Mouse (Mus musculus): ENCODE results near the gene P3h2. TPM values are rescaled to one million over a fixed set of nuclear protein-coding genes. Genes with fewer than 3 reads are reported as not detected.

The P3h2 gene
- total RNA-seq, 2 experiments from 2014 or later, result 0.23 TPM; not detected in 1

DNA sequence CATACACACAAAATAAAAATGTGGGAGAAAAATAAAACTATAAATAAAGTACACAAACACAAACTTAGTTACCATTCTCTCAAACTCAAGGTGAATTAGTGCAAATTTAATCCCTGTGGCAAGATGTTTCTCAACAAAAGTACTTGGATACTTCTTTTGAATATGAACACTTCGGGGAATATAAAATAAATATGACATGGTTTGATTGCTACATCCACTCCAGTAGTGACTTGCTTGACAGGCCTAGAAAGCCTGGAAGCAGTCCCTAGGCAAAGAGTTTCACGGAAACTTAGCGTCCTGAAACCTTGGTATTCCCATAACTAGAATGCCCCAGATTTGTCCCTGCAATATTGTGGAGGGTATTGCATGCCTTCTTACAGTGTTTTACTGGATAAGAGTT, 99.8 kb downstream of the P3h2 start:
- no peak for ATAC-seq (replicated peaks; ENCODE audit: low FRiP score, low TSS enrichment, poor library complexity, severe bottlenecking)

DNA sequence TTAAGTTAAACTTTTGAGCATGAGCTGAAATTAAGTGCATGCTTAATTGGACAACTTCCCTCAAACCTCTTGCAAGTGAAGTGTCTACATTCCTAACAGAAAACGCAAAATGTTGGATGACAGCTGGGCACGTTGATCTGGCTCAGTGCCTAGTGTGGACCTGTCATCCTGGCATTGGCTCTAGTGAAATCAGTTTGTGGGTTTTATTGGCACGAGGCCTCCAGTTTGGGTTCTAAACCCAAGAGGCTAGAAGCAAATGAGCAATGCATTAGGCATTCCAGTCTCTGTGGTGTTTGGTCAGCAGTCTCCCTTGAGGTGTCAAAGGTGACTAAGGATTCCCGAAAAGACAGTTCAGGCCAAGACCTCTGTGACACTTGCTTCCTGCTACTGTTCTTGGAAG, 102.3 kb downstream of the P3h2 start:
- ATAC-seq (replicated peaks; ENCODE audit: low FRiP score, low TSS enrichment, poor library complexity, severe bottlenecking), result no peak

DNA sequence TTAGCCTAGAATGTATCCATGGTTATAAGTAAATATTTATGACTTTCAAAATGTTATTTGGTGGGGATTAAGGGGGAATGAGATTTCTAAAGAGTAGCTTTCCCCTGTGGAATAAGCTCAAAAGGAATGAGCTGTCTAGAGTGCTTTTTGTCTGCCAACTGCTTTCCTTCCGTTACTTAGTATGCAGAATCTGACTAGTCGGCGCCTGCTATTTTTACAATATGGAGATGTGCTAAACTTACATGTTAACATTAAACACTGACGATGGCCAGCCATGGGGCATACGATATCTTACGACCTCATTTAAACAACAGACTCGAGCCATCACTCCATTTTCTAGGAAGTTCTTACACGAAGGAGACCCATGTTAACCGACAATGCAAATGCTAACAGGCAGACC, 102.7 kb downstream of the P3h2 start:
- ATAC-seq (replicated peaks; ENCODE audit: low FRiP score, low TSS enrichment, poor library complexity, severe bottlenecking), result no peak

- no peak for ATAC-seq (replicated peaks; ENCODE audit: low FRiP score, low TSS enrichment, poor library complexity, severe bottlenecking)
These were observed 111.0 kb downstream of the P3h2 start for GRCm38 (mm10) chr16:25994605-25995004.

GRCm38 (mm10) chr16:25987221-25987620, 118.4 kb downstream of the P3h2 start:
- ATAC-seq (replicated peaks; ENCODE audit: low FRiP score, low TSS enrichment, poor library complexity, severe bottlenecking), result no peak

- no peak for ATAC-seq (replicated peaks; ENCODE audit: low FRiP score, low TSS enrichment, poor library complexity, severe bottlenecking)
These were observed 121.9 kb downstream of the P3h2 start for GRCm38 (mm10) chr16:25983635-25984034.

- no peak for ATAC-seq (replicated peaks; ENCODE audit: low FRiP score, low TSS enrichment, poor library complexity, severe bottlenecking)
These were observed 126.5 kb downstream of the P3h2 start for GRCm38 (mm10) chr16:25979037-25979436.

DNA sequence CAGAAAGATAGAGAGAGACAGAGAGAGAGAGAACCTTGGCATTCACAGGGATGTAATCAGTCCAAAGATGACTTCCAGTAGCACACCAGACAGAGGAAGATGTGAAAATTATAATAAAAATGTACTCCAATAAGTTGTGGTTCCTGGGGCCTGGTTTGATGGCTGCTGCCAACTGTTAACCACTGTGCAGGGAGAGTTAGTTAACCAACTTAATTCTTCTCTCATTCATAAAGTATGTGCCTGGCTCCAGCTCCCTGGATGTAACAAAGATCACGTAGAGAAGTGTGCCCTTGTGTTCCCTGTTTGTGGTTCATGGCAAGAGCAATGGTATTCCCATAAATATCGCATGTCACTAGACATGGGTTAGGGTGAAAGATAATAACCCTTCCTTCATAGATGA, 128.4 kb downstream of the P3h2 start:
- no peak for ATAC-seq (replicated peaks; ENCODE audit: low FRiP score, low TSS enrichment, poor library complexity, severe bottlenecking)

- no peak for ATAC-seq (replicated peaks; ENCODE audit: low FRiP score, low TSS enrichment, poor library complexity, severe bottlenecking)
These were observed 134.3 kb downstream of the P3h2 start for GRCm38 (mm10) chr16:25971285-25971684.

DNA sequence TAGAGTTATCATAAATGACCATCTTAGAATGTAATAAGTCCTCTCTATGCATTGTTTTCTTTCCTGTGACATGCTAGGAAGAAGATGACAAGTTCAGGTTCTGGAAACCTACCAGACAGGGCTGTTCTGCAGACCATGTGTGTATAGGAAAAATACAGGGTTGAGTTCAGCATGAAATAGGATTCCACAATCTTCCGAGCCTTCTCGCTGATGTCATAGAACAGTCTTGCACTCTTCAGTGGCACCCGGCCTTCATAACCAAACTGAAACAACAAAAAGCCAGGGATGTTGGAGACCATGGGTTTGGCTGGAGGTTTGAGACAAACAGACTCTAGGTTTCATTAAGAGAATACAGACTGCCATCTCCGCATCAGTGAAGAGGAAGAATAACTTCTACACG, 134.9 kb downstream of the P3h2 start:
- no peak for ATAC-seq (replicated peaks; ENCODE audit: low FRiP score, low TSS enrichment, poor library complexity, severe bottlenecking)

DNA sequence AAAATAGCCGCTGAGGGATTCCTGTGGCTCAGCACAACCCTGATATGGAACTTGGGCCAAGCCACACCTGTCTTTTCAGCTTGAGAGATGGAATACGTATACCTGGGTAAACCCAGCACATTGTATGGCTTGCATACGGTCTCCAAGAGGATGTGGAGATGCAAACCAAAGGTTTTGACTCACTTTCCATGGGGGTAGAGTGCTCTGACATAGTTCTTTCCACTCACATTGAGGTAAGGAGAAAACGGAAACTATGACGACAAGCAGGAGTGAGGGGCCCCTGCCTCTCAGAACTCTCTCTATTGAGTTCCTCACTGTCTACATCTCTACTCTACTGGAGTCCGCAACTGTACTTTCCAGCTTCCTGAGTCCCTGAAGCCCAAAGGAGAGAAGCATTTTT, 135.4 kb downstream of the P3h2 start:
- ATAC-seq (replicated peaks; ENCODE audit: low FRiP score, low TSS enrichment, poor library complexity, severe bottlenecking), result no peak

GRCm38 (mm10) chr16:25967297-25967696, 138.3 kb downstream of the P3h2 start:
- peak; percentile 67; the same call in 1 of the 2 replicates for ATAC-seq (replicated peaks; ENCODE audit: low FRiP score, low TSS enrichment, poor library complexity, severe bottlenecking)

DNA sequence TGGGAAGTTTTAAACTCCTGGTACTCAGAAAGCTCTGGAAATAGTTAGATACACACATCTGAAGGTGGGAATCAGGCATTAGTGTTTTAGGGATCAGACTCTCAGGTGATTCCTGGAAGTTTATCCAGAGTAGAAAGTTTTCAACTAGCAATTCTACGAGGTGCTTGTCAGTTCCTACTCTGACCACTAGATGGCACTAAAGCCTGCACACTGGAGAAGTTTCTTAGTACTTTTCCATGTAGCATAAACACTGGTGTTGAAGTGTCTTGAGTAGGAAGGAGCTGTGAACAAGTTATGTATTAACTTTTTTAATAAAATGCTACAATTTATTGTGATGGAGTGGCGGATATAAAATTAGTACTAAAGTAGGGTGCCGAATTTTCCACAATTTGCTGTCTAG, 141.7 kb downstream of the P3h2 start:
- ATAC-seq (replicated peaks; ENCODE audit: low FRiP score, low TSS enrichment, poor library complexity, severe bottlenecking), result 0 out of 2 replicates have a peak, but pooled peaks have one; percentile 59

DNA sequence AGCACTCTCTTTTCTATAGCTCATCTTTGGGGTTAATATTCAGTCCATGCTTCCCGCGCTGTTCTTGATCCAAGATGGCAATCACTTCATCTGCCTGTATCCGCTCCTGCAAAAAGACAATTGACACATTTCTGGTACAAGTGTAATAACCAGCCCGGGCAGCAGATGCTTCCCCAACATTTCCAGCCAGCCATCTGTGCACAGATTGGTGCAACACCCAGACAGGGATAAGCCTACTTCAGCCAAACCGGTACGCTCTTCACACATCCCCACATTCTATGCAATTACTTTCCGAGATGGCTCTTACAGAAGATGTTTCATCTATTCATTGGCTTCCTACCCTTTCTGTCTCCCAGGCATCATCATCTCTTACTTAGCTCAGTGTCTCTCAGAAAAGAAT, 145.2 kb downstream of the P3h2 start:
- ATAC-seq (replicated peaks; ENCODE audit: low FRiP score, low TSS enrichment, poor library complexity, severe bottlenecking), result no peak

- ATAC-seq (replicated peaks; ENCODE audit: low FRiP score, low TSS enrichment, poor library complexity, severe bottlenecking), result no peak
These were observed 145.7 kb downstream of the P3h2 start for GRCm38 (mm10) chr16:25959929-25960328.

GRCm38 (mm10) chr16:25958650-25959238, 146.8 kb downstream of the P3h2 start:
- no peak for ATAC-seq (replicated peaks; ENCODE audit: low FRiP score, low TSS enrichment, poor library complexity, severe bottlenecking)

DNA sequence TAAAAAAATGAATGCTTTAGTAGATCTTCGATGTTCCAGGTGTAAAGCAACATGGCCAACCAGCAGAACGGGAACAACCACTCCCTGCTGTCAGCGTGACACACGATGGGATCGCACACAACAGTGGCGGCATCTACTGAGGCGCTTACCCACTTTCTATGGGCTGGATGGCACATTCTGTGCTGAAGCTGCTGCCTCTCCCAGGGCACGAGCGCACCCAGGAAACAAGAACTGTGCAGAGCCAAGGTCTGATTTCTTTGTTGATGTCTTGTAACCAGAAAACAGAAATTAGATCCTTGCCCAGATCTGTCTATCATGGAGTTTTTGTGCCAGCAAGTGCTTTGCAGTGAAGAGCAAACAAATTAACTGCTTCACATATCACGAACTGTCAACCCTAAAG, 147.4 kb downstream of the P3h2 start:
- ATAC-seq (replicated peaks; ENCODE audit: low FRiP score, low TSS enrichment, poor library complexity, severe bottlenecking), result no peak

GRCm38 (mm10) chr16:25956831-25957230, 148.8 kb downstream of the P3h2 start:
- ATAC-seq (replicated peaks; ENCODE audit: low FRiP score, low TSS enrichment, poor library complexity, severe bottlenecking), result no peak

- no peak for ATAC-seq (replicated peaks; ENCODE audit: low FRiP score, low TSS enrichment, poor library complexity, severe bottlenecking)
These were observed 151.0 kb downstream of the P3h2 start for GRCm38 (mm10) chr16:25954614-25955013.

GRCm38 (mm10) chr16:25953359-25953758, 152.2 kb downstream of the P3h2 start:
- no peak for ATAC-seq (replicated peaks; ENCODE audit: low FRiP score, low TSS enrichment, poor library complexity, severe bottlenecking)

DNA sequence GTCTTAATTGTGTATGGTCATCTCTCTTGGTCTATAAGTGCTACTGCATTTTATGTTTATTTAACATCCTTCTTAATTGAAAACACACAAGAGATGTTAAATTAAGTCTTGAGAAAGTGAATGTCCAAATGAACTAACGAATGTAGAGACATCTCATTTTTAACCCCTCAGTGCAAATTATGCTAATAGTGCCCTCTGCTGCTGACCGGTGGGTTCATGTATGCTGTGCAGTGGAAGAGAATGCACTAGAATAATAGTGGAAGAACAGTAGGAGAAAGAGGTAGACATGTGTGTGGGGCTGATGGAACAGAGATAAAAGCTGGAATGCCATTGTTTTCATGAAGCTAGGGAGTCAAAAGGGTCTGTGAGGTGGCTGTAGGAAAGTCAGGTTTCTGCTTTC, 153.6 kb downstream of the P3h2 start:
- no peak for ATAC-seq (replicated peaks; ENCODE audit: low FRiP score, low TSS enrichment, poor library complexity, severe bottlenecking)

DNA sequence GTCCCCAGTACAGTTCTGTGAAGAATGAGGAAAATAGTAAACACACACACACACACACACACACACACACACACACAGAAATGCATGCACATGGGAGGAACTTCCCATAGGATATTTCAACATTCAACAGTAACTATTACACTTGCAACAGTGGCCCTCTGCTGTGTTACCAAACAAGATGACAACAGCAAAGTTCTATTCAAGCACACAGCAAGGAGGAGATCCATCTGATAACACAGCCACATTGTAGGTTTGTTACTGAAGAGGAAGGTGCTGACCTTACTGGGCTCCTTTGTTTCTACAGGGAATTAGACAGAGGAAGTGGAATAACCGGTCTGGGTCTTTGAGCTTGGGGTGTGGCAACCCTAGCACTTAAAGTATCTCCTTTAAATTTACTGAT, 157.5 kb downstream of the P3h2 start:
- no peak for ATAC-seq (replicated peaks; ENCODE audit: low FRiP score, low TSS enrichment, poor library complexity, severe bottlenecking)

Measured in megakaryocyte-erythroid progenitor cell, adult 5-6 weeks (primary cell).